Mouse (Mus musculus) gastrocnemius, postnatal 25 days (tissue): ENCODE results near the gene Rnf114. TPM values are rescaled to one million over a fixed set of nuclear protein-coding genes. Genes with fewer than 3 reads are reported as not detected.

Experiments used
- total RNA-seq, 2 experiments: library from RNA; stranded (reverse); gene quantifications; 1 replicate in 1 of 2; 2 replicates in 1 of 2; pipeline ENCODE4 v1.2.3; 2021

Gene Rnf114
- total RNA-seq, 2 experiments from 2014 or later = 23.0 to 28.4 TPM

Other genes starting within 250 kb of the Rnf114 start
- 1 to 10 TPM; 9.8 to 10.0 TPM for gene B4galt5, start 143.5 kb upstream of the Rnf114 start, total RNA-seq
- 10 to 100 TPM; 23.4 to 27.7 TPM for gene Slc9a8, start 70.9 kb upstream of the Rnf114 start, total RNA-seq
- gene Spata2, start 242 bp downstream of the Rnf114 start, total RNA-seq = 10 to 100 TPM; 15.1 to 15.7 TPM
- gene Snai1, start 45.5 kb downstream of the Rnf114 start, total RNA-seq = 1 to 10 TPM; 1.3 TPM
- gene Ube2v1, start 139.4 kb downstream of the Rnf114 start, total RNA-seq = 100 to 1,000 TPM; 157 to 160 TPM
- 10 to 100 TPM in 1 of 2 experiments, 1 to 10 TPM in 1; 7.7 to 11.6 TPM for gene Gm20431, start 168.9 kb downstream of the Rnf114 start, total RNA-seq
- gene Cebpb, start 196.3 kb downstream of the Rnf114 start, total RNA-seq = 10 to 100 TPM; 93.5 to 95.6 TPM
- gene Tmem189, start 197.2 kb downstream of the Rnf114 start, total RNA-seq = 10 to 100 TPM; 13.4 to 18.9 TPM